Mouse (Mus musculus) midbrain, embryonic 11.5 days (tissue): ENCODE data around the gene B230104I21Rik. TPM values are rescaled to one million over a fixed set of nuclear protein-coding genes. Genes with fewer than 3 reads are reported as not detected.
A peak's percentile ranks its signal among the peaks of the same experiment; 100 is the strongest.

Source experiments
- ATAC-seq: fragments of 200-750 bp; cut with Nextera tagmentation; 2 replicates; pipeline ENCODE4 v1.8.0; 2017; ENCODE audit warnings: moderate TSS enrichment, moderate library complexity; ENCODE audit not compliant: low FRiP score
- DNase-seq: peaks from one replicate; pipeline ENCODE4 v3.0.0; 2015; ENCODE audit warnings: low spot score; ENCODE audit errors: missing footprints
- H3K27ac ChIP-seq: fragments of 300-500 bp; sonication (generic); 2 replicates; pipeline ENCODE4 v1.5.1; 2014; ENCODE audit warnings: low read depth, low read length
- H3K27me3 ChIP-seq: fragments of 300-500 bp; sonication (generic); 2 replicates; pipeline ENCODE4 v1.6.1; 2014; ENCODE audit warnings: mild to moderate bottlenecking, low read length, moderate library complexity, mixed read lengths; ENCODE audit not compliant: control insufficient read depth, insufficient read depth
- H3K36me3 ChIP-seq: fragments of 300-500 bp; sonication (generic); 2 replicates; pipeline ENCODE4 v1.6.1; 2014; ENCODE audit warnings: mild to moderate bottlenecking, low read length, moderate library complexity, mixed read lengths; ENCODE audit not compliant: control insufficient read depth, insufficient read depth
- H3K4me1 ChIP-seq: fragments of 300-500 bp; sonication (generic); 2 replicates; pipeline ENCODE4 v1.6.1; 2014; ENCODE audit warnings: low read length; ENCODE audit not compliant: control insufficient read depth, insufficient read depth
- H3K4me2 ChIP-seq: fragments of 300-500 bp; sonication (generic); 2 replicates; pipeline ENCODE4 v1.6.1; 2014; ENCODE audit warnings: mild to moderate bottlenecking, moderate library complexity
- H3K4me3 ChIP-seq: fragments of 300-500 bp; sonication (generic); 2 replicates; pipeline ENCODE4 v1.5.1; 2014; ENCODE audit warnings: low read depth, low read length
- H3K9ac ChIP-seq: fragments of 300-500 bp; sonication (generic); 2 replicates; pipeline ENCODE4 v1.6.1; 2014; ENCODE audit warnings: low read length
- H3K9me3 ChIP-seq: fragments of 300-500 bp; sonication (generic); 2 replicates; pipeline ENCODE4 v1.6.1; 2016; ENCODE audit warnings: low read length; ENCODE audit not compliant: control insufficient read depth
- WGBS: fragments of 180-500 bp; shearing (Covaris S2); extraction: QIAGEN DNeasy Blood & Tissue Kit; methylation state at CpG from one replicate; pipeline ENCODE4 v1.1.7; 2014; 5-methylcytosine and 5-hydroxymethylcytosine counted together
- polyA plus RNA-seq: library from polyadenylated mRNA; unstranded; fragments of >200 nt; fragmentation: Nextera tagmentation; extraction: Ambion mirVana; gene quantifications from 2 replicates; pipeline ENCODE4 v1.2.1, GENCODE M21; 2014

The B230104I21Rik gene
- polyA plus RNA-seq, 1 experiment from 2014 or later: not detected

DNA sequence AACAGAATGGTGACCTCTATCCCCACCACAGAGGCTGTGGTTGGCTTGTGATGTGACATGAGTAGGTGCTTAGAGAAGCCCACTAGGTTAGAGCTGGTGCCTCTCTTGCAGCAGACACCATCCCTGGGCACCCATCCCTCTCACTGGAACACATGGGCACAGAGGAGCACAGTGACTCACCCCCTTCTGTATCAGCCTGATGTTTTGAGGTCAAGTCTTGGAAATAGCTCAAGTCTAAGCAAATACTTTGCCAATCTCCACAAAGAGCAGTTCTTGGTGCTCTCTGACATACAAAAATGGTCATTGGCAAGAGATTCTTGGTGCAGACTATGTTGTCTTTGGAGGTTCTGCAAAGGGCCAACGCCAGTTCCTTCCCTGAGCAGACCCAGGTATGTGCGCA is 42.9 kb downstream of the B230104I21Rik start:
- H3K9me3 ChIP-seq: no peaks in the 10 kb centered on the region
- H3K27me3 ChIP-seq: no peaks in the 10 kb centered on the region
- no peak overlapping the region for H3K4me2 ChIP-seq
- H3K36me3 ChIP-seq: no peaks in the 10 kb centered on the region
- no peak overlapping the region for H3K27ac ChIP-seq
- WGBS: 96% methylated on average over 2 of the region's 2 CpGs
- no peak overlapping the region for H3K4me3 ChIP-seq
- H3K9ac ChIP-seq: no peak overlapping the region
- no peaks in the 10 kb centered on the region for H3K4me1 ChIP-seq
- ATAC-seq (no peak), DNase-seq (peak; percentile 33)

- peak; percentile 59 for DNase-seq
- WGBS: 76% methylated on average over 8 of the region's 8 CpGs
- Histone ChIP-seq H3K27me3 (no peaks in the 10 kb centered on the region), H3K36me3 (no peaks in the 10 kb centered on the region), H3K4me3 (no peak overlapping the region), H3K4me1 (peaks cover 4% of the 10 kb centered on the region), H3K27ac (no peak overlapping the region), H3K4me2 (no peak overlapping the region), H3K9me3 (no peaks in the 10 kb centered on the region), H3K9ac (no peak overlapping the region)
- ATAC-seq: no peak
These were observed 49.3 kb downstream of the B230104I21Rik start for GRCm38 (mm10) chr4:154385208-154385607.

DNA sequence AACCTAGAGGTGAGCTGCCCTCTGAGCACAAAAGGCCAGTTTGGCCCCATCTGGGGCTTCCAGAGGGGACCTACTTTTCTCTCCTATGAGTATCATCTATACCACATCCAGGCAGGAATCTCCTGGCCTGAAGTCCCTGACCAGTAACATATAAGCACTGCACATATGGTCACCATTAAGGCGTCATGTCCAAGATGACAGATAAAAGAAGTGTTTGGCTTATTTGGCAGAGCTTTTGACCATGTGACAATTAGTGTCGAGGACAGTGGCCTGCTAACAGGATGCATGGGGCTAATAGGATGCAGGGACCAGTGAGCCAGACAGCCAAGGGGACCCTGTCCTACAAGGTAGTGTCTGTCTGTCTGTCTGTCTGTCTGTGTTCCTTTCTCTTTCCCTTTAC is 50.0 kb downstream of the B230104I21Rik start:
- no peak overlapping the region for H3K27ac ChIP-seq
- no peaks in the 10 kb centered on the region for H3K27me3 ChIP-seq
- no peaks in the 10 kb centered on the region for H3K9me3 ChIP-seq
- no peak for ATAC-seq
- DNase-seq: peak; percentile 80
- no peak overlapping the region for H3K9ac ChIP-seq
- no peaks in the 10 kb centered on the region for H3K36me3 ChIP-seq
- no peak overlapping the region for H3K4me3 ChIP-seq
- 75% methylated on average over 2 of the region's 2 CpGs for WGBS
- peaks cover 11% of the 10 kb centered on the region for H3K4me1 ChIP-seq
- no peak overlapping the region for H3K4me2 ChIP-seq

DNA sequence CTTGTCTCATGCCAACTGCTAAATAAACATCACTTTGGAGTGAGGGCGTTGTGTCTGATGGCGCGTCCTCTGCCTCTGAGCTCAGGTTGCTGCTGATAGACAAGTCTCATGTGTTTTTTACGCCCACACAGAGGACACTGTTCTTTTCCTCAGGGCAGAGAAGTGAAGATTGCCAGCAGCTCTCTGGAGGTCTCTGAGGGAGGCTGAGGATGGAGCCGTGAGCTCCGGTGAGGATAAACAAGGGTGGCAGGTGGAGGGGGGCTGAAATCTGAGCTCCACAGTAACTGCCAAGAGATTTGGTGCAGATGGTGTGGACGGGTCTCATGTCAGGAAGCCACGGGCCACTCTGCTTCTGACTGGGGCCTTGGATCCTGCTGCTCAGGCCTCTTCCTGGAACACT is 50.9 kb downstream of the B230104I21Rik start:
- 60% methylated on average over 8 of the region's 8 CpGs for WGBS
- Histone ChIP-seq H3K9me3 (no peaks in the 10 kb centered on the region), H3K36me3 (no peaks in the 10 kb centered on the region), H3K4me3 (no peak overlapping the region), H3K27me3 (no peaks in the 10 kb centered on the region), H3K9ac (no peak overlapping the region), H3K4me2 (no peak overlapping the region), H3K27ac (no peak overlapping the region), H3K4me1 (peaks cover 11% of the 10 kb centered on the region)
- DNase-seq: peak; percentile 78
- ATAC-seq: no peak

DNA sequence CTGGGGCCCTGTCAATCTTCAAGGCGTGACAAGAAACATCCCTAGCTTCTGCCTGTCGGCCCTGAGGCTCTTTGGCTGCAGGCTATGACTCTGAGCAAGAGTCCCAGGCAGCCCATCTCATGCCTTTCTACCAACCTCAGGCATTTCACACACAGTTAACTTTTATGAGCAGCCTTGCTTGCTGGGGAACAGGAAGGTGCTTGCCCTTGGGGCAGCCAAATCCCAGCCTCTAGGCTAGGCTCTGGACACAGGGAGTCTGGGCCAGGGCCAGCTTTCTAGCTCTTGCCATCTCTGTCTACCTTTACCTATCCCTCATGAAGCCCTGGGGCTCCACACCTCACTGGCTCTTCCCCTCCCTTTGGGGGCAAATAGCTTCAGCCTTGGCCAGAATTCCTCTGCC is 53.7 kb downstream of the B230104I21Rik start:
- Histone ChIP-seq H3K4me1 (peaks cover 24% of the 10 kb centered on the region), H3K36me3 (no peaks in the 10 kb centered on the region), H3K9me3 (no peaks in the 10 kb centered on the region), H3K4me2 (no peak overlapping the region), H3K4me3 (no peak overlapping the region), H3K27me3 (no peaks in the 10 kb centered on the region), H3K27ac (no peak overlapping the region), H3K9ac (no peak overlapping the region; the same call in 1 of the 2 replicates)
- peak; percentile 56 for DNase-seq
- no peak for ATAC-seq
- WGBS: 90% methylated on average over 2 of the region's 2 CpGs

DNA sequence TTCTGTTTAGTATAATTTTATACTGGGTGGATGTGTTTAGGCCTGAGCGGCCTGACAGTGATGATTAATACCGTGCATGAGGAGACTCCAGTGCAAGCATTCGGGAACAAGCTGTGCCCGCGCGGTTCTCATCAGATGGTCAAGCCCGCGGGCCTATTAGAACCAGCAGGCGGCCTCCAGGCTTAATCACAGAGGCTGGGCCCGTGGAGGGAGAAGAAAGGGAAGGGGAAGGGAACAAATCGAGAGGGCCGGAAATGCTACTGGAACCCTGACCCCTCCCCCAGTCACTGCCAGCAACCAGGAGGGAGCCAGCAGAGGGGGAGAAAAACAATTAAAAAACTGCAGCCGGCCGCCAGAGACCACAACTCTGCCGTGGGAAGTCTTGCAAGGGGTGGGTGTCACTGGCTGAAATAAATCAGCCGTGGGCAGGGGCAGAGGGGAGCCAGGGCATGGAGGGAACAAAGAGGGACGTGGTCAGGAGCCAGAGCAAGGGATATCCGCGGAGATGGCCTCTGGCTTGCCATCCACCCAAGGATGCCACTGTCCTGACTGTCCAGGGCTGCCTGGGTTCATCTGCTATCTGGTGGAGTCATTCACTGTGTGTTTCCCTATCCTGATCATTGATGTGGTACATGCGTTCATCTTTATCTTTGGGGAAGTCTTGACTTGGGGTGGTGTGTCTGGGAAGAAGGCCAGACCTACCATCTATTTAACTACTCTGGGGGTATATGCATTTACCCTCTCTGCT is 54.6 kb downstream of the B230104I21Rik start:
- Histone ChIP-seq H3K36me3 (no peaks in the 10 kb centered on the region), H3K9ac (peak overlapping the region; percentile 63), H3K4me3 (no peak overlapping the region), H3K27me3 (no peaks in the 10 kb centered on the region), H3K27ac (peak overlapping the region; percentile 57), H3K4me2 (peak overlapping the region; percentile 15; the same call in 1 of the 2 replicates), H3K4me1 (peaks cover 24% of the 10 kb centered on the region), H3K9me3 (no peaks in the 10 kb centered on the region)
- peak; percentile 77 for ATAC-seq
- DNase-seq: peak; percentile 92
- WGBS: 11% methylated on average over 20 of the region's 20 CpGs

GRCm38 (mm10) chr4:154392641-154393040 is 56.7 kb downstream of the B230104I21Rik start:
- H3K27ac ChIP-seq: no peak overlapping the region
- ATAC-seq (no peak), DNase-seq (peak; percentile 82)
- no peaks in the 10 kb centered on the region for H3K27me3 ChIP-seq
- no peaks in the 10 kb centered on the region for H3K36me3 ChIP-seq
- no peak overlapping the region for H3K4me2 ChIP-seq
- no peak overlapping the region for H3K4me3 ChIP-seq
- no peaks in the 10 kb centered on the region for H3K9me3 ChIP-seq
- 85% methylated on average over 1 of the region's 1 CpGs for WGBS
- H3K4me1 ChIP-seq: peaks cover 24% of the 10 kb centered on the region
- no peak overlapping the region for H3K9ac ChIP-seq

- no peak overlapping the region for H3K4me2 ChIP-seq
- 40% methylated on average over 18 of the region's 18 CpGs for WGBS
- DNase-seq (peak; percentile 91), ATAC-seq (peak; percentile 52)
- no peaks in the 10 kb centered on the region for H3K27me3 ChIP-seq
- no peak overlapping the region for H3K9ac ChIP-seq
- no peaks in the 10 kb centered on the region for H3K9me3 ChIP-seq
- no peaks in the 10 kb centered on the region for H3K36me3 ChIP-seq
- peaks cover 24% of the 10 kb centered on the region for H3K4me1 ChIP-seq
- no peak overlapping the region for H3K27ac ChIP-seq
- H3K4me3 ChIP-seq: no peak overlapping the region
These were observed 57.5 kb downstream of the B230104I21Rik start for GRCm38 (mm10) chr4:154393196-154394122.
